Mouse (Mus musculus) adrenal gland, adult (tissue): Measurements from ENCODE around the gene Uchl1.
A peak's percentile ranks its signal among the peaks of the same experiment; 100 is the strongest.

Experiments used
- DNase-seq, 2 experiments: peaks; one replicate each; pipeline ENCODE4 v3.0.0; 2022 to 2023; ENCODE audit warnings: low spot score in 1 of 2; ENCODE audit not compliant: inconsistent age in 2 of 2

Gene Uchl1

DNA sequence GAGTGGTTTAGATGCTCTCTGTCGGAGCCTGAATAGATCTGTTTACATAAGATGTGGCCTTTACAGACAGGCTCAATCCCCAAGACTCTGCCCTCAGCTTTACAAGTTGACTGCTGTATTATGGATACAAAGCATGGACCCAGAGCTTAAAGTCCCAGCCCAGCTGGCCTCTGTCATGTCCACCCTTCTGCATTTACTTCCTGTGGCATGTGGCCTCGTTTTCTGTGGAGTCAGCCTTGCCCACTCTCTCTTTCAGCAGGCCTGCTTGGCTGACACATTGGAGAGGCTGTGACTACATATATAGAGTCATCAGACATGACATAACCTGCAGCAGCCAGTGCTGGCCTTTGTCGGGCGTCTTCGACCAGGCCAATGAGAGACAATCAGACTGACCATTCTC lies 32.0 kb downstream of the Uchl1 start:
- no peak for DNase-seq

DNA sequence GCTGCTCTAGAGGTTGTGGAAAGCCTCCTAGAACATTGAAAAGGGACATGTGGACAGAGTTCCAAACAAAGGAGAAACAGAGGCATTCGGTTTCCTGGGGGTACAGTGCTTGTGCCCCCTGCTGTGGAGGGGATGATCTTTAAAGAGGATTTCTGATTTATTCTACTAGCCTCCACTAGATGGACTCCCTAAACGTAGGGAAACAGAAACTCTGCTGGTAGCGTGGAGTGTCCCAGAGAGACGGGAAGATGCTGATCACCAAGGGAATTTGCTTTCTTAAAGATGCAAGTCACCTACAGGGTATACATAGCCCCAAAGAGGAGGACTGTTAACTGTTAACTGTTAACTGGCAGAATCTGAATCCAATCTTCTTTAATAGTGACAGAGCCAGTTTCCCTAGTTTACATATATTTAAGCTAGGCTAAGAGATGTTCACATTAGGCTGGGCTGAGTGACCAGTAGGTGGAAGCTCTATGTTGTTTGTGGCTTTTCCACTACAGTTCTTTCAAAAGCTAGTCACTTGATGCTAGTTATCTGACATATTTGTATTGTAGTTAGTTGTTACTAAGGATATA lies 34.6 kb downstream of the Uchl1 start:
- DNase-seq: peak in 1 of 2 experiments; percentile 71

DNA sequence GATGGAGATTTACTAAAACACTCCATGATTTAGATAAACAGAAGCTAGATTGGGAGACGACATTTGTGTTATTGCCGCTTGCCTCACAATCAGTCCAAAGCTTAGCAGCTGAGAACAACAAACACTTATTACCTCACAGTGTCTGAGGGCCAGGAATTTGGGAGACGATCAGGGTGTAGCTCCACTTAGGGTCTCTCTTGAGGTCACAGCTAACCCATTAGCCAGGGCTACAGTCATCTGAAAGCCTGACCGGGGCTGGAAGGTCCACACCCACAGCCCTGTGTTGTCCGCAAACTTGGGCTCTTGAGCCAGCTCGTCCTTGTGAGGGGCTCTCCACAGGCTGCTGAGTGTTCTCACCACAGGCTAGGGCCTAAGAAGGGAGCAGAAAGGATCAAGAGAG lies 36.9 kb downstream of the Uchl1 start:
- no peak for DNase-seq

DNA sequence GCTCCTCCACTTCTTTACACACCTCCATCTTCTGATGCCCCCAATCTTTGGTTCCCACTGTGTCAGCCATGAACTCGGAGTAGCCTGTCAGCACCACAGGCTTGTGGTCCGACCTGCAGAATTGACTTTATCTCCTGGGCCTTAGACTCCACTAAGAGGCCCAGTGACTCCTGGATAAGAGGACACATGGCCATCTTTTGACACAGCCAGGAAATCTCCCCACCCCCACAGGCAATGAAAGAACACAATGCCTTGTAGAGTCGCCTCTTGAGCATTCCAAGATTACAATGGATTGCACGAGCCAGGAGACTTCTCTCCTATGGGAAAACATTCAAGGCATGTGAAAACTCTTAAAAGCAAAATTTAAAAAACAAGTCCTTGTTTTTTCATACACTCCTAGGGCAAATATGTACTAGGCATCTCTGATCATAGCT lies 39.6 kb downstream of the Uchl1 start:
- DNase-seq: no peak

DNA sequence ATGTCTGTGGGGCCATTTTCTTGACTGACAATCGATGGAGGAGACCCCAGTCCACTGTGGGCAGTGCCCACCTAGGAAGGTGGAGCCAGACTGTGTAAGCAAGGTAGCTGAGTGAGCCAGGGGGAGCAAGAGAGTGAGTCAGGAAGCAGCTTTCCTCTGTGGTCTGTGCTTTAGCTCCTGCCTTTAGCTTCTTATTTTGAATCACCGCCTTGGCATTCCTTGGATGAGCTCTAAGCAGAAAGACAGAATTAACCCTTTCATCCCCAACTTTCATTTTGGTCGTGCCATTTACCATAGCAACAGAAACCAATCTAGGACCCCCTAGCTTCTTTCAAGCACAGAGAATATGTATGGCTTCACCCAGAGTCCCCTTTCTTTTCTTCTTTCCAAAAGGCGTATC lies 42.0 kb downstream of the Uchl1 start:
- DNase-seq: no peak

DNA sequence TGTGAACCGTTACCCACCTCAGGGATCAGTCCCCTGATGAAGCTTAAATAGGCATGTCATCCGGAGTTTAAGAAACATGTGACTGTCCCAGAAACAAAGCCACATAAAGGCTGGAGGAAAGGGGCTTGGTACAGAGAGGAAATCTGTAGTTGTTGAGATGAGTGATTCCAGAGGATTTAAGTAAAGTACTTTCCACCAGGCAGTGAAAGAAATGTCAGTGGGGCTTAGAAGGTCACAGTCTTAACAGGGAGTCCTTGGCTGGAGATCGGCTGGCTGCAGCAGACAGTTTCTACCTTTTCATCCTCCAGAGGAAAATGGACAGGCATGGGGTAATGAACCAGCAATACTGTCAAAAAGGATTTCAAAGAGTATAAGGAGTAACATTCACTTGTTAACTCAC lies 42.5 kb downstream of the Uchl1 start:
- peak in 1 of 2 experiments; percentile 38 for DNase-seq

DNA sequence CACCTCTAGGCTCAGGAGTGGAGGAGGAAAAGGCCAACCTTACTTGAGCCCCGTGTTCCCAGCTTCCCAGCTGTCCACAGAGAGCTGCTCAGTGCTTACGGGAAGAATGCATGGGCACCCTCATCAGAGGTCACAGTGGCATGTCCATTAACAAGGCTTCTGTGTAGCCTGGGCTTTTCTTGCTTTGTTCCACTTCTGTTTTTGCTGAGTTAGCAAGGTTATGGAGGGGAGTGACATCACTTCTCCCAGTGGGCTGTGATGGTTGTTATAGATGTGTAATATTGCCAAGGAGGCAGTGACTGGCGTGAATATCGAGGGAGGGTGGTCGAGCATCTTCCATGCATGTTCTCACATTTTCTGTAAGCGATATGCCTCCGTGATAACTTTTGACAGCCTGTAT lies 43.0 kb downstream of the Uchl1 start:
- no peak for DNase-seq

DNA sequence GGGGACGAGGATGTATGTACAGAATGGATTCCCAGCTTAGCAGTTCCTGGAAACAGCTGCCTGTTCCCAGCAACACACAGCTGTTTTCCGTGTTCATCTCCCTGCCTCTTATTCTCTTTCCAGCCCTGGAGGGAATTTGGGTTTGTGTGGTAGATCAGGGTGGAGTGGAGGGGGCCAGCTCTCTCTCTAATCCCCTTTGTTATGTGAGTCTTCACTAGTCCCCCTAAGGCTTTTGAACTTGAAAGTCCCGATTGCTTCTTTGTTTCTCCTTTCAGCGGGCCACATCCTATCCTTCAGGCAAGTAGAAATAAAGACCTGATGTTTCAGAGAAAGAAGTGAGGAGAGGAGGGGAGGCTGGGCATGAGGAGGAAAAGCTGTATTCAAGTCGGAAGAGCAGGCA lies 45.0 kb downstream of the Uchl1 start:
- DNase-seq: no peak

DNA sequence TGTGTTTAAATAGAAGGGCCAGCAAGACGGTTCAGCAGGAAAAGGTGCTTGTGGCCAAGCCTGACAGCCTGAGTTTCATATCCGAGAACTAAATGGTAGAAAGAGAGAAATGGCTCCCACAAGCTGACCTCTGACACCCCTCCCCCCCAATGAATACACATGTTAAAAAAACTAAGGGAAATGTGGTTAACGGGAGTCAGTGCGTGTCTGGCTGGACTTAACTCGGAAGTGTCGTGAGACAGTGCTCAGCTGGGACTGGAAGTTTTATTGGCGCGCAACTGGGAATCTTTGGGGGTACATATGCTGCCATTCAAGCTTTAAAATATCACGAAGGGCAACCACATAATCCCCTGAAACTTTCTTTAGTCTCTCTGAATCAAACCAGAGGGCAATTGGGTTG lies 46.7 kb downstream of the Uchl1 start:
- DNase-seq: no peak

DNA sequence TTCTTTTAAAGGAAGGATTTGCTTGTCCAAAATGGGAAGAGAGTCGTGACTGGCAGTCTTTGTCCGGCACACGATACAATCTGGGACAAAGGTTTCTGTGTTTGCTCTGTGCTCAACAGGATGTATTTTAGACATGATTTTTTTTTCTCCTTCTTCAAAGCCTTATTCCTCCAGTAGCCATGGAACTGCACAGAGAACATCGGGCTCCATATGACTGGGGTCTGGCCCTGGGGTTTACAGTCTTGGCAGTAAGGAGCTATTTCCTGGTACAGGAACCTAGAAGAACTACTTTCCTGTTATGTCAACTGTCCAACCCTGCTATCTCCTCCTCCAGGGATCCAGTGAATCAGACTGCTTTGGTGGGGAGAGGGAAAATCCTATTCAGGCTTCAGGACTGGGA lies 47.1 kb downstream of the Uchl1 start:
- no peak for DNase-seq

DNA sequence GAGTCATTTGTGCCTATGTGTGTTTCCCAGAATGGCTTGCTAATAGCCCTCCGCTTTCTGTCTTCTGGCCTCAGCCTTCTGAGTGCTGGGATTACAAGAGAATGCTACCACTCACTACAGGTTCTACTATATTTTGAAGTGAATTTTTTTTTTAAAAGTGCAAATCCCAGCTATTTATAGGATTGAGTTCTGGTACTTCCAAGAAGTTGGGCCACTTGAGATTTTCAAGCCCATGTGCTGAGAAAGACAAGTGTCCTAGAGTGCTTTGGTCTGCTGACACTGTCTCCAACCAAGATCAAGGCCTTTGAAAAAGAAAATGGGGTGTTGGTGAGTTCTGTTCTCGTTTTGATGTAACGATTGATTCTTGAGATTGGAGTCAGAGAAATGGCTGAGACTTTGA lies 47.7 kb downstream of the Uchl1 start:
- no peak for DNase-seq

DNA sequence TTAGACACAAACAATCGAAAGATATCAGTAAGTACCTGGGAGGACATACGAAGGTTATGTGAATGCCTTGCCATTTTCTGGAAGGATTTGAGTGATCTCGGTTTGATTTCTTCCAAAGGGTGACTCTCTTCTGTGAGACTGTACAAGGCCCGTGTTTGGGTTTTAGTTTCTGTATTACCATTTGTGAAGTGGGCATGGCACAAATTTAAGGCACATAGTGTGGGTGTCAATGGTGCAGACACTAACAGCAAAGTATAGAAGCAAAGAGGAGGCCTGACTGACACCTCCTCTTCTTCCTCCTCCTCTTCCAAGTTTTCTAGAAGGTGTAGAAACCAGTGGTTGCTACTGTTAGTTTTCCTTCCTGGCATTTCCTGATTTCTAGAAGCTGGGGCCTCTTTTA lies 53.4 kb downstream of the Uchl1 start:
- no peak for DNase-seq

DNA sequence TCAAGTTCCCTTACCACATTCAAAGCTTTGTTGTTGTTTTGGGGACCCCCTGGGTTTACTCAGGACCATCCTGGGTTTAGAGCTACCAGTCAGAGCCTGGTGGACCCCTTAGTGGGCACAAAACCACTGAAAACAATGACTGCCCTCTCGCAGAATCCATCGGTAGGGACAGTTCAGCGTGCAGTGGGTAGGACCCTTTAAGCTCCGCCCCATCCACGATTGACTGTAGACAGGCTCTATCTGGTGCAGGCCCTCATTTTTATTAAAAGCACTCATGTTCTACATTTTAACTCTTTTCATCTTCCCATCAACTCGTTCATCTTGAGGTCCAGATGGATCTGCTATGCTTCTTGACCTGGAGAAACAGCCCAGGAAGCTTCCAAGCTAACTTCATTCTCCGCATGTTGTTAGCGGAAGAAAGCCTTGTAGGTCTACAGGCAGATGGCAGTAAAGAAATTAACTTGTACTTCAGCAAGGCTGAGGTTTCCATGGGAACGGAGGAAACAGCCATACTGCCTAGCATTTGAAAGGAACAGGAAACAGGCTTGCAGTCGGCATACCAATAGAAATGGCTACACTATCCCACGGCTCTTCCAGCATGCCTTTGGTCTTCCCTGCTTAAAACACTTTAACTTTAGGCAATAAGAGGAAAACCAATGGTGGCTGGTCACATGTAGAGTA lies 54.9 kb downstream of the Uchl1 start:
- peak; percentile 48 to 82 for DNase-seq

DNA sequence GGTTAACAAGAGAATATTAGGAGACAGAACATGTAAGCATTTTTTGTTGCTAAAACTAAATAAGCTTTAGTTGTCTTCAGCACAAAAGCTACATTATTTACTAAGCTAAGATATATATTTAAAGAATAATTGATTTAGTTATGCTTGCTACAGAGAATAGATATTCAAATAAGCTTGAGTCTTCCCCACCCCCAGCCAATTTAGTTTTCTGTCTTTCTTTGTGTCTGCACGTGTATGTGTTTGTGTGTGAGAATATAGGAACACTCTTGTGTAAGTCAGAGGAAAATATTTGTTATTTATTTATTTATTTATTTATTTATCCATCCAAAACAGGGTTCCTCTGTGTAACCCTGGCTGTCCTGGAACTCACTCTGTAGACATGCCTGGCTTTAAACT lies 55.4 kb downstream of the Uchl1 start:
- DNase-seq: no peak

DNA sequence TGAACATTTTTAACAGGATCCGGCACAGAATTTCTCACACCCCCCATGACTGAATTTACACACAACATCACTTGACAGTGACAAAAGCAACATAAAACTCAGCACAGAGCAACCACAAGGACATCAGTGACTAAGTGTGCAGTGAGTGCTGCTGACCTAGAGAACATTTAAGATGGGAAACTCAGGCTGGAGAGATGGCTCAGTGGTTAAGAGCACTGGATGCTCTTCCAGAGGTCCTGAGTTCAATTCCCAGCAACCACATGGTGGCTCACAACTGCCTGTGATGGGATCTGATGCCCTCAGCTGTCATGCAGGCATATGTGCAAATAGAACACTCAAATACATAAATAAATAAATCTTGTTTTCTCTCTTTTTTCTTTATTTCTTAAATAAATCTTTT lies 57.7 kb downstream of the Uchl1 start:
- peak; percentile 50 to 87 for DNase-seq
